Mouse (Mus musculus): ENCODE measurements around the gene Ehf. TPM values are rescaled to one million over a fixed set of nuclear protein-coding genes. Genes with fewer than 3 reads are reported as not detected.
A peak's percentile ranks its signal among the peaks of the same experiment; 100 is the strongest.

The Ehf gene
- polyA plus RNA-seq, 1 experiment from 2014 or later = 0.18 TPM

DNA sequence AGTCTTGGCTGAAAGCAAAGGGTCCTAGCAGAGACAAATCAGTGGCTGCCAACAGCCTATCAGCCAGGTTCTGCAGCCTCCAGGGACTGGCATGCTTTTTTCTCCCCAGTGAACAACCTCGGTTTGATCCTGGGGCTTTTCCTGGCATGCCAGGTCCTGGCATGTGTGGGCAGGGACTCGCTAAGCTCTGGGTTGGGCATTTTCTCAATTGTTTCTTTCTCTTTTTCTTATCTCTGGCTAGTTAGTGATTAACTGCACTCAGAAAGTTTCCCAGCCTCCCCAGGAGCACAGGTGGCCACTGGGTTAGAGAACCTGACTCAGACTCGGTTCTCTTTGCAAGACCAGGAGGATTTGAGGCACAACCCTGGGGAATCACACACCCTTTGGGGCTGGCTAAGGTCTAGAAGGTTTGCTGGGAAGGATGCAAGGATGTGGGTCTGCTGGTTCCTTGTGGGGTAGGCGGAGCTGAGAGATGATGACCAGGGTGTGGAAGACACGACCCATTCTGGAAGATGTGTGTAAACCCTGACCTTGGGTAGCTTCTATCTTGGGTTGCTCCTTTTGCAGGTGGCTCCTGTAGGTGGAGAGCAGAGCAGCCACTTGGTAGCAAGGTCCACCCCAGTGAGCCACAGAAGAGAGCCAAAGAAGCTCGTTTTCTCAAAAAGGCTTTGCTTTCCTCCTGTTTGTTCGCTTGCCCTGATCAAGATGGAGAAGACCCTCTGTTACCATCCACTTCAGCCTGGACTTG is 22.4 kb upstream of the Ehf start:
- 85% methylated on average over 7 of the region's 7 CpGs for WGBS

GRCm38 (mm10) chr2:103324320-103324719 is 21.2 kb upstream of the Ehf start:
- H3K9me3 ChIP-seq = no peaks in the 10 kb centered on the region
- no peak for DNase-seq (ENCODE audit: low spot score)
- no peaks in the 10 kb centered on the region for H3K4me1 ChIP-seq (replicated peaks)
- no peak overlapping the region for H3K27ac ChIP-seq
- no peak overlapping the region for H3K4me3 ChIP-seq
- no peaks in the 10 kb centered on the region for H3K36me3 ChIP-seq
- 73% methylated on average over 2 of the region's 2 CpGs for WGBS
- H3K27me3 ChIP-seq (ENCODE audit: insufficient read depth, poor library complexity, severe bottlenecking) = no peaks in the 10 kb centered on the region

More for the DNA sequence above, 22.4 kb upstream of the Ehf start:
- H3K27me3 ChIP-seq (ENCODE audit: insufficient read depth, poor library complexity, severe bottlenecking) = no peaks in the 10 kb centered on the region
- H3K4me1 ChIP-seq (replicated peaks) = no peaks in the 10 kb centered on the region
- no peak overlapping the region for H3K4me3 ChIP-seq
- H3K36me3 ChIP-seq = no peaks in the 10 kb centered on the region
- no peak overlapping the region for H3K27ac ChIP-seq
- H3K9me3 ChIP-seq = no peaks in the 10 kb centered on the region
- no peak for DNase-seq (ENCODE audit: low spot score)

DNA sequence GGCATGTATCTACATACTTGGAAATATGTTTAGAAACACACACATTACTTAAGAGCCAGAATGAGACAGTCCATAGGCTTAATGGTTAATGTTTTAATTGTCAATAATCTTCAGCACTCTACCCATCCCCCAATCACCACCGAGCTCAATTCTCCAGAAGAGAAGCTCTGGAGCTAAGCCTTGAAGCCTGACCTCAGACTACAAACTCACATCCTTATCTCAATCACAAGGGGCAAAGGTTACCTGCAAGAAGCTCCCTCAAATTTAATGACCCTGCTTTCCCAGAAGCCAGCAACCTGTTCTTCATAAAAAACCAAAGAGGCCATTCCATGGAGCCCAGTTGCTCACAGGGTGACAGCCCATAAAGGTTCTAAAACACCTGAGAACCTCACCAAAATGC is 19.1 kb upstream of the Ehf start:
- H3K4me1 ChIP-seq (replicated peaks) = no peaks in the 10 kb centered on the region
- no peak overlapping the region for H3K4me3 ChIP-seq
- DNase-seq (ENCODE audit: low spot score) = no peak
- H3K27ac ChIP-seq = no peak overlapping the region
- H3K36me3 ChIP-seq = no peaks in the 10 kb centered on the region
- no peaks in the 10 kb centered on the region for H3K27me3 ChIP-seq (ENCODE audit: insufficient read depth, poor library complexity, severe bottlenecking)
- 77% methylated on average over 1 of the region's 1 CpGs for WGBS
- no peaks in the 10 kb centered on the region for H3K9me3 ChIP-seq

- no peaks in the 10 kb centered on the region for H3K36me3 ChIP-seq
- no peak for DNase-seq (ENCODE audit: low spot score)
- no peak overlapping the region for H3K4me3 ChIP-seq
- H3K4me1 ChIP-seq (replicated peaks) = no peaks in the 10 kb centered on the region
- H3K27me3 ChIP-seq (ENCODE audit: insufficient read depth, poor library complexity, severe bottlenecking) = no peaks in the 10 kb centered on the region
- H3K27ac ChIP-seq = no peak overlapping the region
- 89% methylated on average over 4 of the region's 4 CpGs for WGBS
- no peaks in the 10 kb centered on the region for H3K9me3 ChIP-seq
Measured at GRCm38 (mm10) chr2:103321638-103322037, 18.6 kb upstream of the Ehf start.

GRCm38 (mm10) chr2:103314002-103314401 is 10.9 kb upstream of the Ehf start:
- H3K36me3 ChIP-seq = no peaks in the 10 kb centered on the region
- no peak overlapping the region for H3K4me3 ChIP-seq
- H3K27ac ChIP-seq = no peak overlapping the region
- WGBS = 89% methylated on average over 4 of the region's 4 CpGs
- no peaks in the 10 kb centered on the region for H3K9me3 ChIP-seq
- H3K27me3 ChIP-seq (ENCODE audit: insufficient read depth, poor library complexity, severe bottlenecking) = no peaks in the 10 kb centered on the region; the same call in 1 of the 2 replicates
- DNase-seq (ENCODE audit: low spot score) = no peak
- H3K4me1 ChIP-seq (replicated peaks) = 0 out of 2 replicates have a peak, but pooled peaks cover 3% of the 10 kb centered on the region

GRCm38 (mm10) chr2:103312640-103313039 is 9.6 kb upstream of the Ehf start:
- Histone ChIP-seq H3K27ac (no peak overlapping the region), H3K9me3 (no peaks in the 10 kb centered on the region), H3K4me1 (replicated peaks) (0 out of 2 replicates have a peak, but pooled peaks cover 3% of the 10 kb centered on the region), H3K4me3 (no peak overlapping the region), H3K27me3 (ENCODE audit: insufficient read depth, poor library complexity, severe bottlenecking) (peaks cover 3% of the 10 kb centered on the region; the same call in 1 of the 2 replicates), H3K36me3 (no peaks in the 10 kb centered on the region)
- DNase-seq (ENCODE audit: low spot score) = no peak
- WGBS = 49% methylated on average over 4 of the region's 4 CpGs

- H3K36me3 ChIP-seq = no peaks in the 10 kb centered on the region
- no peaks in the 10 kb centered on the region for H3K9me3 ChIP-seq
- 0 out of 2 replicates have a peak, but pooled peaks cover 3% of the 10 kb centered on the region for H3K4me1 ChIP-seq (replicated peaks)
- DNase-seq (ENCODE audit: low spot score) = no peak
- WGBS = 44% methylated on average over 5 of the region's 5 CpGs
- H3K4me3 ChIP-seq = no peak overlapping the region
- no peak overlapping the region for H3K27ac ChIP-seq
- peaks cover 3% of the 10 kb centered on the region; the same call in 1 of the 2 replicates for H3K27me3 ChIP-seq (ENCODE audit: insufficient read depth, poor library complexity, severe bottlenecking)
Measured at GRCm38 (mm10) chr2:103310663-103311062, 7.6 kb upstream of the Ehf start.

- Histone ChIP-seq H3K9me3 (no peaks in the 10 kb centered on the region), H3K4me3 (no peak overlapping the region), H3K36me3 (no peaks in the 10 kb centered on the region), H3K27me3 (ENCODE audit: insufficient read depth, poor library complexity, severe bottlenecking) (peaks cover 3% of the 10 kb centered on the region; the same call in 1 of the 2 replicates), H3K4me1 (replicated peaks) (0 out of 2 replicates have a peak, but pooled peaks cover 3% of the 10 kb centered on the region), H3K27ac (no peak overlapping the region)
- WGBS = 49% methylated on average over 6 of the region's 6 CpGs
- DNase-seq (ENCODE audit: low spot score) = no peak
Measured at GRCm38 (mm10) chr2:103306686-103307085, 3.6 kb upstream of the Ehf start.

- no peaks in the 10 kb centered on the region for H3K4me1 ChIP-seq (replicated peaks)
- no peaks in the 10 kb centered on the region for H3K9me3 ChIP-seq
- DNase-seq (ENCODE audit: low spot score) = no peak
- H3K36me3 ChIP-seq = no peaks in the 10 kb centered on the region
- no peak overlapping the region for H3K27ac ChIP-seq
- H3K27me3 ChIP-seq (ENCODE audit: insufficient read depth, poor library complexity, severe bottlenecking) = no peaks in the 10 kb centered on the region
- WGBS = 67% methylated on average over 6 of the region's 6 CpGs
- H3K4me3 ChIP-seq = no peak overlapping the region
Measured at GRCm38 (mm10) chr2:103302669-103303068, 409 bp downstream of the Ehf start.

DNA sequence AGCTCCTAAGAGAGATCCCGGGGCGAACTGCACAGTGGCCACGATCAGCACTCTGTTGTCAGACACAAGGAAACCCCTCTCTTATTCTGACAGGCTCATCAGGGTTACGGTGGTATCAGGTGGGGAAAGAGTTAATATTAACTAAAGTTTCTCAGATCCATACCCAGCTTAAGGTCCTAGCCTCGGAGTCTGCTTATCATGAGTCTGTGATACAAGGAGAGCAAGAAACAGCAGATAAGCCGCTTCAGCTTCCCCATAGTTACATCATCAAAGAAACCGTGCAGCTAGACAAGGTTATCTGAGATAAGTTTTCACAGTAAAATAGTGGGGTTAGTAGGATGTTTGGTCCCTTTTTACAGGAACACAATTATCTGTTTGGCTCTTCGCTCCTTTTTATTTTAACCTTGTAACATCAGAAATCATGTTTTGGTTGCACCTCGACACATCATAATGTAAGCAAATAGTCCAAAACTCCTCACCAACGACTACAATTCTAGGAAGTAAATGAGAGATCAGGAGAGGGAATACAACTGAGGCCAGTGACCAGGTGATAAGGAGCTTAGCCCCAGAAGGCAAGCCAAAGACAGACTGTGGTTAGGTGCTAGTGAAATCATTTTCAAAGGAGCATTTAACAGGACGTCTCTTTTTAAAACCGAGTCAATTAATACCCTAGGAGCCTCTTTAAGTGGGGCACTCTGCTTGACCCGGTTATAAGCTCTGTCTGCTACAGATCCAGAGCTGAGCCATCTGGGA is 4.2 kb downstream of the Ehf start:
- 88% methylated on average over 13 of the region's 13 CpGs for WGBS
- H3K27ac ChIP-seq = no peak overlapping the region
- H3K4me1 ChIP-seq (replicated peaks) = peaks cover 6% of the 10 kb centered on the region
- DNase-seq (ENCODE audit: low spot score) = no peak
- H3K27me3 ChIP-seq (ENCODE audit: insufficient read depth, poor library complexity, severe bottlenecking) = no peaks in the 10 kb centered on the region; the same call in 1 of the 2 replicates
- H3K4me3 ChIP-seq = no peak overlapping the region
- H3K36me3 ChIP-seq = no peaks in the 10 kb centered on the region
- no peaks in the 10 kb centered on the region for H3K9me3 ChIP-seq

DNA sequence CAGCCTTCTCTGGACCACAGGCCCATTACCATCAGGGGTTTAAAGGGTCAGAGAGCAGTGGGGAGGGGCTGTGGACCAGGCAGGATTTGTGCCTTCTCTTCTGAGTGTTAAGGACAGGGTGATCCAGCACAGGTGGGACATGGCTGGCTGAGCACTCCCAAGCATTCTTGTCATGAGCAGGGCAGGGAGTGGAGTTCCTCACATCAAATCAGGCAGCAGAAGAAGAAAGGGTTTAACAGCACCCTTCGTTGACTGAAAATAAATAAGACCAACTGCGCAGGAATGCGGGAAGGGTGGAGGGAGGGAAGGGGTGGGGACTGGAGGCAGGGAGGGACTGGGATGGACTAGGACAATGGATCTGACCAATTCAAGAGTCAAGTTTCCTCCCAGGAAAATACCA is 8.6 kb downstream of the Ehf start:
- DNase-seq (ENCODE audit: low spot score) = no peak
- Histone ChIP-seq H3K36me3 (no peaks in the 10 kb centered on the region), H3K27ac (0 out of 2 replicates have a peak overlapping the region, but pooled peaks have one; percentile 45), H3K4me1 (replicated peaks) (peaks cover 11% of the 10 kb centered on the region), H3K4me3 (no peak overlapping the region), H3K9me3 (no peaks in the 10 kb centered on the region), H3K27me3 (ENCODE audit: insufficient read depth, poor library complexity, severe bottlenecking) (no peaks in the 10 kb centered on the region; the same call in 1 of the 2 replicates)
- 10% methylated on average over 3 of the region's 3 CpGs for WGBS

DNA sequence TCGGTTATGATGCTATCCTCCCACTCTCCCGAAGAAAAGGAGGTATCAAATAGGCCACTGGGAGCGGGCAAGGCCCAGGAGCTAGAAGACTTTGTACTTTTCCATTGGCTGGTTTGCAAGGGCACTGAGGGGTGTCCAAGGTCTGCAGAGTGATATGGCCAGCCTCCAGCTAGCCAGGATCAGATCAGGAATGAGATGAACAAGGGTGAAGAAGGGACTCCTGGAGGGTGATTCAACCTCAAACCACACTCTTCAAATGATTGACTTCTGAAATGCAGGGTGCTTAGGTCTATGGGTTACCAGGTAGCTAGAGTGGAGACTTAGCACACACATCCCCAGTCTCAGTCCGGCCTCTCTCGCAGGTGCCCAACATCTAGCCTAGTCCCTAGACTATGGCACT is 9.3 kb downstream of the Ehf start:
- no peak overlapping the region for H3K4me3 ChIP-seq
- no peak overlapping the region for H3K27ac ChIP-seq
- no peaks in the 10 kb centered on the region for H3K36me3 ChIP-seq
- peaks cover 11% of the 10 kb centered on the region for H3K4me1 ChIP-seq (replicated peaks)
- no peaks in the 10 kb centered on the region; the same call in 1 of the 2 replicates for H3K27me3 ChIP-seq (ENCODE audit: insufficient read depth, poor library complexity, severe bottlenecking)
- H3K9me3 ChIP-seq = no peaks in the 10 kb centered on the region
- 73% methylated on average over 5 of the region's 5 CpGs for WGBS
- no peak for DNase-seq (ENCODE audit: low spot score)

DNA sequence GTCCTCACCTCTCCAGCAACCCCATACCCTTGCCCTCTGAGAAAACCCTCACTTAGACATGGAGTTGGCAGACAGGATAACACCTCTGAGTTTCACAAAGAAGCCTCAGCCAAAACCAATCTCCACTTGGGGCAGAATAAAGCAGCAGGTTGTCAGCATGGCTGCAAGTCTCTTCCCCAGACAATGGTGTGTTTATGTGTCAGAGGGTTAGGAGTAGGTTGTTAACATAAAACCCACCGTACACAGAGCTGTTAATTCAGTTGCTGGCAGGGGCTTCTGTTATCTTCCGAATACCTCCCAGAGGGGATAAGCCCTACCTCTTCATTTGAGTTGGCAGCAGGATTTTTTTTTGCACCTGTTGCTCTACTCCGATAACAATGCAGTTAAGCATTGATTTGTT is 9.9 kb downstream of the Ehf start:
- H3K27me3 ChIP-seq (ENCODE audit: insufficient read depth, poor library complexity, severe bottlenecking) = no peaks in the 10 kb centered on the region; the same call in 1 of the 2 replicates
- no peak overlapping the region for H3K27ac ChIP-seq
- H3K4me1 ChIP-seq (replicated peaks) = peaks cover 11% of the 10 kb centered on the region
- no peak for DNase-seq (ENCODE audit: low spot score)
- H3K9me3 ChIP-seq = no peaks in the 10 kb centered on the region
- H3K4me3 ChIP-seq = no peak overlapping the region
- 46% methylated on average over 3 of the region's 3 CpGs for WGBS
- no peaks in the 10 kb centered on the region for H3K36me3 ChIP-seq

Measured in hindbrain, embryonic 10.5 days (tissue).